Mouse (Mus musculus) 3134 (cell line): ENCODE results near the gene Hmgb4.

Experiments
- DNase-seq: peaks from one replicate; pipeline ENCODE4 v3.0.0-alpha.2; 2011; ENCODE audit warnings: low spot score; ENCODE audit not compliant: insufficient read length; ENCODE audit errors: extremely low read depth

Gene Hmgb4

GRCm38 (mm10) chr4:128260907-128261560 lies at the start of gene Hmgb4:
TSS of gene Hmgb4 (minus strand) at chr4:128260957.
- no peak for DNase-seq

- no peak for DNase-seq
These were observed 45.3 kb upstream of the Hmgb4 start for GRCm38 (mm10) chr4:128306011-128306410.

- no peak for DNase-seq
These were observed 43.3 kb upstream of the Hmgb4 start for GRCm38 (mm10) chr4:128304049-128304448.

GRCm38 (mm10) chr4:128288095-128288494 lies 27.3 kb upstream of the Hmgb4 start:
- no peak for DNase-seq

GRCm38 (mm10) chr4:128285009-128285408 lies 24.3 kb upstream of the Hmgb4 start:
- DNase-seq = no peak

GRCm38 (mm10) chr4:128275586-128275985 lies 14.8 kb upstream of the Hmgb4 start:
- no peak for DNase-seq

- DNase-seq = no peak
These were observed 14.4 kb upstream of the Hmgb4 start for GRCm38 (mm10) chr4:128275116-128275515.

- DNase-seq = no peak
These were observed 12.4 kb upstream of the Hmgb4 start for GRCm38 (mm10) chr4:128273146-128273545.

- DNase-seq = no peak
These were observed 11.7 kb upstream of the Hmgb4 start for GRCm38 (mm10) chr4:128272501-128272900.

- no peak for DNase-seq
These were observed 10.2 kb upstream of the Hmgb4 start for GRCm38 (mm10) chr4:128270931-128271330.

- DNase-seq = no peak
These were observed 9.4 kb upstream of the Hmgb4 start for GRCm38 (mm10) chr4:128270177-128270576.

GRCm38 (mm10) chr4:128269261-128269875 lies 8.6 kb upstream of the Hmgb4 start:
- DNase-seq = no peak

- no peak for DNase-seq
These were observed 4.6 kb upstream of the Hmgb4 start for GRCm38 (mm10) chr4:128265341-128265740.

GRCm38 (mm10) chr4:128264491-128264890 lies 3.7 kb upstream of the Hmgb4 start:
- DNase-seq = no peak

- DNase-seq = no peak
These were observed 1.5 kb downstream of the Hmgb4 start for GRCm38 (mm10) chr4:128259211-128259610.

GRCm38 (mm10) chr4:128248676-128249075 lies 12.1 kb downstream of the Hmgb4 start:
- DNase-seq = no peak

- no peak for DNase-seq
These were observed 15.6 kb downstream of the Hmgb4 start for GRCm38 (mm10) chr4:128245201-128245600.

GRCm38 (mm10) chr4:128241854-128242356 lies 18.9 kb downstream of the Hmgb4 start:
- no peak for DNase-seq

- no peak for DNase-seq
These were observed 19.5 kb downstream of the Hmgb4 start for GRCm38 (mm10) chr4:128241075-128241853.

GRCm38 (mm10) chr4:128239113-128239512 lies 21.6 kb downstream of the Hmgb4 start:
- DNase-seq = no peak

GRCm38 (mm10) chr4:128233458-128233857 lies 27.3 kb downstream of the Hmgb4 start:
- DNase-seq = no peak
